Mouse (Mus musculus): ENCODE measurements at regions not wholly inside any gene's neighbourhood (a gene's known extent, or its start where the extent isn't known, plus 50 kb on each side); places are given as distances from the start of the nearest gene placed in this dataset.
"Not testable (repeated sequence)": the region's sequence is repeated elsewhere in the genome, so short reads cannot be mapped to it uniquely, and the experiment has no call there.

DNA sequence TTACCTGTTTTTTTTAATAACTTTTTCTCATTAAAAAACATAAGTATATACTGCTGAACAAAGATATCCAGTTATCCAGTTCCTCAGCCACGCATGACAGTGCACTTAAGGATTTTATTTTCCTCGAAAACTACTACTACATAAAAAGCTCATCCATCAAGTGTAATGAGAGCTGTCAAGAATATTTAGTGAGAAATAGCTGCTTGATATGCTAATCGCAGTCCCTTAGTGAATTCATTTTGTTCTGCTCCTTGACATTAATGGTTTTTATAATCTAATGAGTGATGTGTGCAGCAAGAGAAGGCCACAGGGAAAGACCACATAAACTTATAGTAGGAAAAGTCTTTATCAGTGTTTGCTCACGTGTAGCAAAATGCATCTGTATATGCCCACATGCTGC is 754.0 kb upstream of the Slc39a10 start:
- no peak for DNase-seq
- intact Hi-C loops (cut with DNase I), result no loop called here

DNA sequence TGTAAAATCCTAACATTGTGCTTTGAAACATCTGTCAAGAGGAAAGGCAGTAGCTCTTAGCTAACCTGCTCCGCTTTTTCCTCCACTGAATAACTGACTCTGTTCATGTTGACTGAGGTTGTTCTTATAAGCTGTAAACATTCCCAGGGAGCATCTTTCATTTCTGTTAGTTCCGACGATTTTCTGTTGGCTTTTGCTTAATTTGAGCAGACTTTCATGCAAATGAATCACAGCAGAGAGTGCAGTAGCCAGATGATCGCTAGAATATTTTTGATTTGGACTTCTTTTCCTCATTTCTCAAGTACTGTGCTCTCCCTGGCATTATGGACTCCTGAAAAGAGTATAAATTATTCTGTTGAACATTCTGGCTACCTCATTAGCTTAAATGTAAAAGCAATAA is 713.9 kb upstream of the Slc39a10 start:
- DNase-seq, result no peak
- intact Hi-C loops (cut with DNase I), result no loop called here

- DNase-seq, result no peak
Measured at GRCm38 (mm10) chr1:47603989-47604360, 711.3 kb upstream of the Slc39a10 start.

DNA sequence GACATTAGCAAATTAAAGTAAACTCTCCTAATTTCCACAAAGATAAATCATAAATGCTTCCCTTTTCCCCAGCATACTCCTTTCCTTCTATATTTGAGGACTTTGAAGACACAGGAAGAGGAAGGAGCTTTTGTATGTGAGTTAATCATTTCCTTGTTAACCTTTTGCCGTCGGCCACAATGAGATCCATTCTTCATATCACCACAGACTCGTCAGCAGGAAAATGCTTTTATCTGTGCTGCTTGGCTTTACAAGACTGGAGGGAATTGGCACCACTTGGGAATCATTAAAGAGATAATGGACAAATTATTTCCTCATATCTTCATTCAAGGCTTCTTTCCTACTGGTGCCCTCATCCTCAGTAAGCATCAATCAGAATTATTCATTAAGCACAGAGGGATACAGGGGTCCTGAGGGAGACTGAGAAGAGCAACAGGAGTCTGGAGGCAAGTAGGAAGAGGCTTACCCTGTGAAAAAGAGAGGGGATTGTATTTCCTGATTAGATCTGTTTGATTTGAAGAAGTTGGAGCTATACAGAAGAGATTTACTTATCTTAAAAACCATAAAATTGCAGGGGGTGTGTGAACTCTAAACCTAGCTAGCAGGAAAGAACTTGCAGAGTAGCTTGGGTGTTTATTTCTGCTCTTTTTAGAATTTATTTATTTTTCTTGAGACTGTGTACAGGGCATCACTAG is 710.8 kb upstream of the Slc39a10 start:
- no peak for DNase-seq

More at GRCm38 (mm10) chr1:47603989-47604360, 711.3 kb upstream of the Slc39a10 start:
- intact Hi-C loops (cut with DNase I), result no loop called here

DNA sequence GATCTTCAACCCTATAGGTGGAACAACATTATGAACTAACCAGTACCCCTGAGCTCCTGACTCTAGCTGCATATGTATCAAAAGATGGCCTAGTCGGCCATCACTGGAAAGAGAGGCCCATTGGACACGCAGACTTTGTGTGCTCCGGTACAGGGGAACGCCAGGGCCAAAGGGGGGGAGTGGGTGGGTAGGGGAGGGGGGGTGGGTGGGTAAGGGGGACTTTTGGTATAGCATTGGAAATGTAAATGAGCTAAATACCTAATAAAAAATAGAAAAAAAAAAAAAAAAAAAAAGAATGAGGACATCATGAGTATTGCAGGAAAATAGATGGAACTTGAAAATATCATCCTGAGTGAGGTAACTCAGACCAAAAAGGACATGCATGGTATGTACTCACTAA is 701.0 kb upstream of the Slc39a10 start:
- intact Hi-C loops (cut with DNase I); DNase-seq: not testable (repeated sequence)

More for the DNA sequence above, 710.8 kb upstream of the Slc39a10 start:
- intact Hi-C loops (cut with DNase I), result no loop called here

GRCm38 (mm10) chr1:47545606-47546005 is 653.0 kb upstream of the Slc39a10 start:
- intact Hi-C loops (cut with DNase I), result no loop called here

GRCm38 (mm10) chr1:47511426-47511825 is 618.8 kb upstream of the Slc39a10 start:
- intact Hi-C loops (cut with DNase I), result no loop called here
- no peak for DNase-seq

More at GRCm38 (mm10) chr1:47545606-47546005, 653.0 kb upstream of the Slc39a10 start:
- no peak for DNase-seq

DNA sequence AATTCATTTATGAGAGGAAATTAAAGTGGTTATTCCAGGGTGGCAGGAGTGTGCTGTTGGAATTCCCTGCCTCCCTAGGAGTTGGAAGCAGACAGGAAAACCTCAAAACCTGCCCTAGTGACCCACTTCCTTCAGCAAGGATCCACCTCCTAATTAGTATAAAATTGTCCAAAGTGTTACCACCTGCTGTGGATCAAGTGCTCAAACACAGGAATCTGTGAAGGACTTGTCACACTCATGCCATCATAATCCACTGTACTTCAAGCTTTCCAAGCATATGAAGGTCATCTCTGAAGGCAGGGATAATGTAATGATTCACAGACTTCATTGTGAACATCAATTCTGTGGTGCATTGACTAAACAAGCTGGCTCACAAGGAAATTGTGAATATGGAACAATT is 615.1 kb upstream of the Slc39a10 start:
- intact Hi-C loops (cut with DNase I), result no loop called here
- no peak for DNase-seq

DNA sequence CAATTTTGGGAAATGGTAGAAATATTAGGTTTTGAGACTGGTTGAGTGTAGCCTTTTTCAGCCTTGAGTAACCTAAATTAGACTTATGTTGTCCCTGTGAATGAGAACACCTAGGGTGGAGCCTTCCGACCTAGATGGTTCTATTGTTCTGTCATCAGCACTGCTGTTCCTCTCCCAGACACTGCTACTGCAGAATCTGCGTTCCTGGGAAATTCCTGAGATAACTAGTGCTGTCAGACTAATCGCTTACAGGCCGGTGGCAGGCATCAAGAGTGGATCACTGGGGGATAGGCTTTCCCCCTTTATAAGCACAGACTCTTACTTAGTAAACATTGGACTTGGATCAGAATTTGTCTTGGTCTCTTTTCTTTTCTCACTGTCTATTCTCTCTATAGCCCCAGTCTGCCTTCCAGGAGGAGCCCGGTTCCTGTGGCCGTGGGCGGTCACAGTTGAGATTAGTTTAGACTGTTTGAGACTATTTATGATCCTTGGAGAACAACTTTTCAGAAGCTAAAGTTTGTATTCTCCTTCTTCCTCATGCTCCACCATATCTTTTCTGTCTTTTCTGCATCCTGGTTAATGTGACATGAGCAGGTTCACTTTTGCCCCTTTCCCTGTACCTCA is 596.0 kb upstream of the Slc39a10 start:
- intact Hi-C loops (cut with DNase I), result no loop called here
- no peak for DNase-seq

- intact Hi-C loops (cut with DNase I), result no loop called here
- DNase-seq, result no peak
Measured at GRCm38 (mm10) chr1:47486087-47486486, 593.4 kb upstream of the Slc39a10 start.

DNA sequence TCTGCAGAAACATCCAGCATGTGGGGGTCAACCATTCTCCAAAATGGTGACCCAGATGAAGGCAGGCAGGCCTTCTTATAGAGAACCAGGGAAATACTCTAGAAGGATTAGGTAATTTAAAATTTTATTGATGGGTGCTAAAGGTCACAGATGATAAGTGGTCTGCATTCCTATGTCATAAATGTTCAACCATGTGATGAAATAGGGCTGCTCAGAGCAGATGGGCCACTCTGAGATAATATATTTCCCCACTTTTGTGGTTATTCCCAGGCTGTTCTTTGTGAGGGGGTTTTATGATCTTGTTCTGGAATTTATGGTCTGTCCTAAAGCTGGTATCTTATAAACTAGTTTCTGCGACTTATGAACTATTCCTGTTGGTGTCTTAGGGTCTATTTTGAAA is 586.4 kb upstream of the Slc39a10 start:
- DNase-seq, result no peak
- intact Hi-C loops (cut with DNase I), result no loop called here

- intact Hi-C loops (cut with DNase I), result no loop called here
- DNase-seq, result no peak
Measured at GRCm38 (mm10) chr1:47466573-47467253, 574.1 kb upstream of the Slc39a10 start.

DNA sequence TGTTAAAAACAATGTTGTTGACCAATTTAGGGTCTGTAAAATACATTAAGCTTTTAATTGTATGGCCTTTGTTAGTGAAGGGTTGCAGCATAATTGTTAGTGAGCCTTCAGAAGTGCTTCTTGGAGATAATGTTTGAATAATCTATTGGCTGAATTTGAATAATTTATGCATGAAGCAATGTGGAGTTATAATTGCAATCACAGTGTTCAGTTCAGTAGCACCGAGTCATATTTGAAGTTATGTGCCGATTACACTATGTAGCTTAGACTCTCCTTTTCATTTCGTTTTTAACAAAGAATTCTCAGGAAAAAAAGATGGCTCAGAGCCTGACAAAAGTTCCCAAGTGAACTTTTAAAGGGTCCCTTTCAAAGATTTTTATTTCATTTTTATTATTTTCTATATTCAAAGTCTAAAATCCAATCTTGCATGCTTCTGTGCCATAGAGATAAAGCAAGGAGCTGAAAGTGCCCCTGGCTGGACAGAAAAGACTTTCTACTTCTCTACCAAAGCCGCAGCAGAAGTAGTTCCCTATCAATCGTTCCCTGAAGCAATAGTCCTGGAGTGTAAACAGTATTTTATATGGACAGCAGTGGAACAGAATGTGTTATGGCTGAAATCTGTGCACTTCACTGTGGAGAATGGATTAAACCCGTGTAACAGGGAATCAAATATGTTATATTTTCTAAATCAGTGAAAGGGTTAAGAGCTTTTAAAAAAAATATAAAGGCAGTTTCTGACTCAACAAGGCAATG is 556.3 kb upstream of the Slc39a10 start:
- intact Hi-C loops (cut with DNase I), result no loop called here
- DNase-seq, result no peak

DNA sequence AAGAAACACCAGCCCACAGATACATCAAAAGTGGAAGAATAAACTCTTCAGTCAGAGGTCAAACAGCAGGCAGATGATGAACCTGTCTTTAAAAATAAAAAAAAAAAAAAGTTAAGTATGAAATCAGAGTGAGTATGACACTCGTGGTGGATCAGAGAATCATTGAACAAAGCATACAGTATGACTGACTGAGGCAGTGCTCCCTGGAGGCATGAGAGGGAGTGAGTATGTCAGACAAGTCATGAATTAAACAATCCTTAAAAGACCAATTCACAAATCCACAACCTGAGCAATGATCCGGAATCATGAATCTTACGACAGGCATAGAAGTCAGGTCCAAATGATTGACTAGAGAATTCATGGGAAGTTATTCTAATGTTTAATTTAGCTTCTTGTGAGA is 555.4 kb upstream of the Slc39a10 start:
- no peak for DNase-seq
- intact Hi-C loops (cut with DNase I), result no loop called here

DNA sequence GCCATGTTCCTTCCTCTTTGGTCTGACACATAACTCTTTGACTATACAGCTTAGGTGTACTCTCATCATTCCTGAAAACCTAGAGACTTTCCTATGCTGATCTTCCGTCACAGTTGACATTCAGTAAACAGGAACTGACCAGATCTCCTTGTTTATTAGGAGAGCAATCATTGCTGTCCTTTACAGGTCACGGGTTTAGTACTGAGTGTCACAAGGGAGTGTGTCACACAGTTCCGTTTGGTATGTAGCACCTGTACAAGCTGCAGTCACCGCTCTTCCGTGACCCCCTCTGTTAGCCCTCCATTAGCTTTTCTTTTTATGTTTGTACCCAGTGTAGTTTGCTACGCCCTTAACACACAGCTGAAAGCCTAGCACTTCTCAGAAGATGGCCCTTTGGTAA is 553.4 kb upstream of the Slc39a10 start:
- intact Hi-C loops (cut with DNase I), result no loop called here
- no peak for DNase-seq

DNA sequence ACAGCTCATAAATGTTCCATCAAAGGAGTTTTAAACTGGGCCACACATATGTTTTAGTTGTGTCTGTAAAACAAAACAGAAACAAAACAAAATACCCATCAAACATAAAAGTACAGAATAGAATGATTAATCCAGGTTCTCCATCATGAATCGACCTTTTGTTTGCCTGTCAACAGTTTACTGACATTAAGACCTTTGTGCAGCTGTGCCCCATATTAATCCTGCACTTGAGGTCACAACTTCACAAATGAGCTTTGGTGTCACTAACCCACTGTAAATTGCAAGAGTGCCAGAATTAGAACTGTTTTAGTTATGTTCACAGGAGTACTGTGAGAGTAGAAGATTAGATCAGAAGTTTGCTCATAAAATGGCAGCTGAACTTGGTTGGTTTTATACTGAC is 540.2 kb upstream of the Slc39a10 start:
- no peak for DNase-seq
- intact Hi-C loops (cut with DNase I), result no loop called here

GRCm38 (mm10) chr1:47405164-47405563 is 512.5 kb upstream of the Slc39a10 start:
- DNase-seq, result no peak
- intact Hi-C loops (cut with DNase I), result no loop called here

DNA sequence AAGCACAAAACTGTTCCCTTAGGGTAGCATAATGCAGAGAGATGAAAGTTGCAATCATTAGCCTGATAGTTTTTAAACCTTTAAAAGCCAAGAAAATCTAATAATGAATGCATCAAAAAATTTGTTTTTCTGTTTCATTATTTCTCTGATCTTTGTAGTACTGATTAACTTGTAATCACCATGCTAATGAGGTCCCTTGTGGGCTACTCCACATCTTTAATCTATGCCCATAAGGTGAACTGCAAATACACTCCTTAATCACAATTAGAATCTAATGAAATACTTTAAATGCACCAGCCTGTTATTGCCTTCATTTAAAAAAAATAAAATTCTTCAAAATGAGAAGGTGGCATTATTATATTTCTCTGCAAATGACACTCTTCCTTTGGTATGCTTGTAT is 493.9 kb upstream of the Slc39a10 start:
- intact Hi-C loops (cut with DNase I), result no loop called here
- no peak for DNase-seq

DNA sequence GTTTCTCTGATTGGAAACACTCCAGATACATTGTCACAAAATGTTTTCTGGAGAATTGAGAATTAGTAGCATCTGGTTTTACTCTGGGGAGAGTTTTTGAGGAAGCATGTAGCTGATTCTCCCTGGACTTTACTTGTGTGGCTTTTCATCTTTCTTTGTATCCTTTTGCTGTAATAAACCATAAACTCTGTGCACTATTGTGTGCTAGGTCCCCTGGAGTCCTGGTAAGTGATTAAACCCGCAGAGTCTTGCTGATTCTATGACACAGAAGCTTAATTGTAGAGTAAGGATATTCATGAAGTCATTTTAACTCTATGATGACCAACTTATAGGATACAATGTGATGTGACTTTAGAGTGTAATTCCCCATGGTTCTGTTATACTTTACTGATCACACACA is 486.1 kb upstream of the Slc39a10 start:
- intact Hi-C loops (cut with DNase I), result no loop called here
- DNase-seq, result no peak

DNA sequence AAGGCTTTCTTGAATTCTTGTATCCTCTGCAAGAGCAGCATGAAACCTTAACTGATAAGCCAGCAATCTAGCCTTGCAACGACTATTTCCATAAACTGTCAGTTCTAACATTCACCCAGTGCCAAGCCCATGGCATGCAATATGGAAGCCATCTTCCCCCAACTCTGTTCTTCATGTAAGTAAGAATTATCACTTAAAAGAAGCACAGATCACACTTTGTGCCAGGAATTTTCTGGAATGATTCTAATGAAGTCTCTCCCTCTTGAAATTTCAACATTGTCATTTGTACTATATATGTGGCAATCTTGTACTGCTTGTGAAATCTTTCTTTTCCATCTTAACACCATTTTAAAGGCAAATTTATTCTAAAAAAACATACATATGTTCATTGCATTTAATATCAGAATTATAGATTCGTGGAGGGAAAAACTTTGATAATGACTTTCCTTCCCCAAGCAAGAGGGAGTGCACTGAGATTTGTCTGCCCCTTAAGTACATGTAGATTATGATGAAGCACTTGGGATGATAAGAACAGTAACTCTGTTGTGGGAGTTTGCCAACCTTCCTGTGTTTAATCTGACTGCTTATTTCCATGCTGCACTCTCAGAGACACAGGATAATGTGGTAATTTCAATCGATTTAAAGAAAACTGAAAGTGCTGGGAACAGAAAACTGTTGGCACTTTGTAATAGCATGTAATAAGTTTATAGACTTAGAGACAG is 447.2 kb upstream of the Slc39a10 start:
- intact Hi-C loops (cut with DNase I), result no loop called here
- DNase-seq, result no peak

- intact Hi-C loops (cut with DNase I), result no loop called here
- DNase-seq, result no peak
Measured at GRCm38 (mm10) chr1:47310572-47311075, 418.0 kb upstream of the Slc39a10 start.

All from heart, postnatal 10 days (tissue).